Mouse (Mus musculus): ENCODE results near the gene Gm597. TPM values are rescaled to one million over a fixed set of nuclear protein-coding genes. Genes with fewer than 3 reads are reported as not detected.

Gm597 gene
- polyA plus RNA-seq (2012; rRNA removed), result 0.02 TPM in 1 of 2 replicates, not detected in the other

GRCm38 (mm10) chr1:28780152-28780551 lies at the start of gene Gm597:
Gene Gm597, minus strand, starts transcription at chr1:28780252.
- no peaks in the 10 kb centered on the region for H3K4me1 ChIP-seq (ENCODE audit: control insufficient read depth, insufficient read depth, low read length)
- TF ChIP-seq POLR2A (IDR thresholded peaks at IDR 0.05; ENCODE audit: low read depth, low read length) (no peak), CTCF (conservative IDR thresholded peaks at IDR 0.05; ENCODE audit: insufficient read depth, insufficient read length, low read depth, low read length) (no peak)
- DNase-seq, result no peak
- no peak within 1 kb of the TSS for H3K27ac ChIP-seq (ENCODE audit: insufficient read depth, low read depth, low read length)
- H3K4me3 ChIP-seq (ENCODE audit: insufficient read depth, low read depth, low read length), result no peak within 1 kb of the TSS
- H3K36me3 ChIP-seq (ENCODE audit: control insufficient read depth, insufficient read depth, low read length), result no peaks in the 10 kb centered on the region
- H3K27me3 ChIP-seq (replicated peaks; ENCODE audit: control insufficient read depth, insufficient read depth, low read length), result no peaks in the 10 kb centered on the region; the same call in 1 of the 2 replicates

GRCm38 (mm10) chr1:28807689-28808088 lies 27.6 kb upstream of the Gm597 start:
- Histone ChIP-seq H3K4me1 (ENCODE audit: control insufficient read depth, insufficient read depth, low read length) (no peaks in the 10 kb centered on the region), H3K36me3 (ENCODE audit: control insufficient read depth, insufficient read depth, low read length) (no peaks in the 10 kb centered on the region), H3K27ac (ENCODE audit: insufficient read depth, low read depth, low read length) (no peak overlapping the region), H3K27me3 (replicated peaks; ENCODE audit: control insufficient read depth, insufficient read depth, low read length) (no peaks in the 10 kb centered on the region), H3K4me3 (ENCODE audit: insufficient read depth, low read depth, low read length) (no peak overlapping the region)
- DNase-seq, result no peak
- TF ChIP-seq CTCF (conservative IDR thresholded peaks at IDR 0.05; ENCODE audit: insufficient read depth, insufficient read length, low read depth, low read length), result no peak
- 94% methylated on average over 1 of the region's 1 CpGs for WGBS

GRCm38 (mm10) chr1:28806618-28807017 lies 26.6 kb upstream of the Gm597 start:
- Histone ChIP-seq H3K36me3 (ENCODE audit: control insufficient read depth, insufficient read depth, low read length) (no peaks in the 10 kb centered on the region), H3K27ac (ENCODE audit: insufficient read depth, low read depth, low read length) (no peak overlapping the region), H3K4me3 (ENCODE audit: insufficient read depth, low read depth, low read length) (no peak overlapping the region), H3K4me1 (ENCODE audit: control insufficient read depth, insufficient read depth, low read length) (no peaks in the 10 kb centered on the region), H3K27me3 (replicated peaks; ENCODE audit: control insufficient read depth, insufficient read depth, low read length) (no peaks in the 10 kb centered on the region)
- TF ChIP-seq CTCF (conservative IDR thresholded peaks at IDR 0.05; ENCODE audit: insufficient read depth, insufficient read length, low read depth, low read length) (no peak), POLR2A (IDR thresholded peaks at IDR 0.05; ENCODE audit: low read depth, low read length) (no peak)
- DNase-seq, result no peak

- Histone ChIP-seq H3K36me3 (ENCODE audit: control insufficient read depth, insufficient read depth, low read length) (no peaks in the 10 kb centered on the region), H3K27me3 (replicated peaks; ENCODE audit: control insufficient read depth, insufficient read depth, low read length) (no peaks in the 10 kb centered on the region), H3K27ac (ENCODE audit: insufficient read depth, low read depth, low read length) (no peak overlapping the region), H3K4me3 (ENCODE audit: insufficient read depth, low read depth, low read length) (no peak overlapping the region), H3K4me1 (ENCODE audit: control insufficient read depth, insufficient read depth, low read length) (no peaks in the 10 kb centered on the region)
- DNase-seq, result no peak
- WGBS, result 86% methylated on average over 14 of the region's 14 CpGs
- TF ChIP-seq POLR2A (IDR thresholded peaks at IDR 0.05; ENCODE audit: low read depth, low read length) (no peak), CTCF (conservative IDR thresholded peaks at IDR 0.05; ENCODE audit: insufficient read depth, insufficient read length, low read depth, low read length) (no peak)
Observed at GRCm38 (mm10) chr1:28800881-28801280, 20.8 kb upstream of the Gm597 start.

Measured in kidney, adult 2 months (tissue).